Mouse (Mus musculus) kidney, adult 2 months (tissue): Measurements from ENCODE around the gene Med22. TPM values are rescaled to one million over a fixed set of nuclear protein-coding genes. Genes with fewer than 3 reads are reported as not detected.

Experiments used
- DNase-seq: peaks from one replicate; pipeline ENCODE4 v3.0.0; 2021
- H3K27ac ChIP-seq: fragments of 200-500 bp; 2 replicates; pipeline ENCODE4 v1.5.1; 2012; ENCODE audit warnings: low read depth, low read length, control low read depth, inconsistent platforms; ENCODE audit not compliant: insufficient read depth
- H3K27me3 ChIP-seq: fragments of 200-500 bp; replicated peaks from 2 replicates; pipeline ENCODE4 v1.6.1; 2012; ENCODE audit warnings: mild to moderate bottlenecking, moderate library complexity, low read length, inconsistent platforms; ENCODE audit not compliant: control insufficient read depth, insufficient read depth
- H3K36me3 ChIP-seq: fragments of 200-500 bp; 2 replicates; pipeline ENCODE4 v1.6.1; 2012; ENCODE audit warnings: mild to moderate bottlenecking, moderate library complexity, low read length, inconsistent platforms; ENCODE audit not compliant: control insufficient read depth, insufficient read depth
- H3K4me1 ChIP-seq: fragments of 200-500 bp; 2 replicates; pipeline ENCODE4 v1.6.1; 2011; ENCODE audit warnings: low read length; ENCODE audit not compliant: control insufficient read depth, insufficient read depth
- H3K4me3 ChIP-seq: fragments of 200-500 bp; 2 replicates; pipeline ENCODE4 v1.5.1; 2011; ENCODE audit warnings: mild to moderate bottlenecking, low read depth, low read length, control low read depth; ENCODE audit not compliant: insufficient read depth
- CTCF ChIP-seq: fragments of 200-500 bp; conservative IDR thresholded peaks from 2 replicates; pipeline ENCODE4 v1.5.1; 2011; ENCODE audit warnings: low read depth, mild to moderate bottlenecking, control low read depth, low read length, moderate library complexity, mixed read lengths; ENCODE audit not compliant: insufficient read depth, insufficient read length
- POLR2A ChIP-seq: fragments of 200-500 bp; IDR thresholded peaks from one replicate; pipeline ENCODE4 v1.6.1; 2011; ENCODE audit warnings: low read depth, low read length, control low read depth
- WGBS: fragments of 180-500 bp; shearing (Covaris S2); methylation state at CpG from one replicate; pipeline ENCODE4 v1.1.7; 2018; 5-methylcytosine and 5-hydroxymethylcytosine counted together
- polyA plus RNA-seq: library from polyadenylated mRNA; depleted of rRNA; stranded (reverse); fragments of >200 nt; gene quantifications from 2 replicates; pipeline ENCODE4 v1.2.3, GENCODE M21; 2012

The Med22 gene
- polyA plus RNA-seq, 1 experiment, result 39.5 TPM

- peak within 1 kb of the TSS; percentile 78 for H3K4me3 ChIP-seq
- TF ChIP-seq POLR2A (peak; percentile 6), CTCF (no peak)
- H3K27me3 ChIP-seq, result no peaks in the 10 kb centered on the region
- H3K4me1 ChIP-seq, result peaks cover 20% of the 10 kb centered on the region
- WGBS, result 1% methylated on average over 47 of the region's 47 CpGs
- peak within 1 kb of the TSS; percentile 70 for H3K27ac ChIP-seq
- peaks cover 4% of the 10 kb centered on the region; the same call in 1 of the 2 replicates for H3K36me3 ChIP-seq
- DNase-seq, result peak; percentile 89
Measured at GRCm38 (mm10) chr2:26915927-26916728, 5.7 kb upstream of the Med22 start, which contains the start of the genes Surf2 and Surf1. Gene Surf2 (plus strand): TSS chr2:26916367. Gene Surf1 (minus strand): TSS chr2:26916530.

DNA sequence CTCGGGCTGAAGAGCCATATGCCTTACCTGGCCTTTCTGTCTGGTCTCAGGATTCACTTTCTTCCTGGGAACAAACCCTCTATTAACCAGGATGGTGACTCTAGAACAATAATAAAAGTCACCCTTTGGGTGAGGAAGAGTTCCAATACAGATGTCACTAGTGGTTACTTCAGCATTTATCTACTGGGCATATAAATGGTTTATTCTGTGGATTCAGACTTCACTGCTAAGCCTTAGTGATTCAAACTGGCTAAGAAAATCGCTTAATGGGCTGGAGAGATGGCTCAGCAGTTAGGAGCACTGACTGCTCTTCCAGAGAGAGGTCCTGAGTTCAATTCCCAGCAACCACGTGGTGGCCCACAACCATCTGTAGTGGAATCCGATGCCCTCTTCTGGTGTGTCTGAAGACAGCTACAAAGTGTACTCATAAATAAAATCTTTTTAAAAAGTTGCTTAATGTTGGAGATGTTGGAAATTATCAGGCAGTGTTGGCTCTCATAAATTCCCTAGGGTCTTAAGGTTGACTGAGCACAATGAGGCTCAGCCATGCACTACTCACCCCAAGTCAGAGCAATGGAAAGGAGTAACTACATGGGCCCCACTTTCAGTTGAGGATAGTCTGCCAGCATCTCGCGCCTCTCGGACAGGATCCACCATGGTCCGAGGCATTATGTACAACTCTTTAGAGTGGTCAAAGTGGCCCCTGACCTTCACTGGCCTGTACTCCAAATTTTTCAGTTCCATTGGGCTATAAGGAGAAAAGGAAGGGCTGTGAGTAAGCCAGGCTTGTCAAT lies 3.9 kb upstream of the Med22 start:
- no peak for DNase-seq
- Histone ChIP-seq H3K36me3 (peaks cover 4% of the 10 kb centered on the region; the same call in 1 of the 2 replicates), H3K27ac (no peak overlapping the region), H3K4me3 (no peak overlapping the region), H3K4me1 (peaks cover 12% of the 10 kb centered on the region), H3K27me3 (no peaks in the 10 kb centered on the region)
- 63% methylated on average over 8 of the region's 8 CpGs for WGBS
- TF ChIP-seq CTCF (no peak), POLR2A (no peak)

- Histone ChIP-seq H3K36me3 (peaks cover 4% of the 10 kb centered on the region; the same call in 1 of the 2 replicates), H3K4me1 (peaks cover 14% of the 10 kb centered on the region), H3K27me3 (no peaks in the 10 kb centered on the region), H3K4me3 (no peak overlapping the region), H3K27ac (no peak overlapping the region)
- TF ChIP-seq POLR2A (no peak), CTCF (no peak)
- no peak for DNase-seq
- WGBS, result 81% methylated on average over 17 of the region's 17 CpGs
Measured at GRCm38 (mm10) chr2:26913416-26914147, 3.1 kb upstream of the Med22 start.

GRCm38 (mm10) chr2:26912253-26912770 lies 1.8 kb upstream of the Med22 start:
- H3K36me3 ChIP-seq, result peaks cover 4% of the 10 kb centered on the region; the same call in 1 of the 2 replicates
- H3K4me1 ChIP-seq, result peaks cover 14% of the 10 kb centered on the region
- no peak for DNase-seq
- WGBS, result 46% methylated on average over 5 of the region's 5 CpGs
- TF ChIP-seq CTCF, result no peak
- peak overlapping the region; percentile 96; the same call in 1 of the 2 replicates for H3K4me3 ChIP-seq
- no peak overlapping the region for H3K27ac ChIP-seq
- no peaks in the 10 kb centered on the region for H3K27me3 ChIP-seq

DNA sequence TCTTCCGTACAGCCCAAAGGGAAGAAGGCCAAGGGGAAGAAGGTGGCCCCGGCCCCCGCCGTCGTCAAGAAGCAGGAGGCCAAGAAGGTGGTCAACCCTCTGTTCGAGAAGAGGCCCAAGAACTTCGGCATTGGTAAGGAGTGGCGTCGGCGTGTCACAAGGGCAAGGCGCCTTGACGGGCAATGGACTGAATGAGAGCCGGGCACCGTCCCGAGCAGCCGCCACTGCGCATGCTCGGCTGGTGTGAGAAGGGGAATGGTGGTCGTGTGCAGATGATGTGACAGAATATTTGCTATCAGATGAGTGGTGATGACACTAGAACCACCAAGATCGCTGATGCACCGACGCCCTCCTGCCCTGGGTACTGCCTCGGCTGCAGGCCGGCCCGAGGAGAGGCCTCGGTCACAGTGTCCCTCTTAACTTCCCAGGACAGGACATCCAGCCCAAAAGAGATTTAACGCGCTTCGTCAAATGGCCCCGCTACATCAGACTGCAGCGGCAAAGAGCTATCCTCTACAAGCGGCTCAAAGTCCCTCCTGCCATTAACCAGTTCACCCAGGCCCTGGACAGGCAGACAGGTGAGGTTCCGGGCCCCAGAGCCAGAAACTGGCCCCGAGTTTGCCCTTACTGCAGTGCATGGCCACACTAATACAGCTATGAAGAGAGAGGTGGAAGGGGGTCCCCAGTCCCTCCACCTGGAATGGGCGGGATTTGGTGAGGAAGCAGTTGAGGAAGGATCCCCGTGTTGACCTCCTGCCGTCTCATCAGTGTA lies 703 bp upstream of the Med22 start:
- peak overlapping the region; percentile 78 for H3K27ac ChIP-seq
- H3K36me3 ChIP-seq, result peaks cover 4% of the 10 kb centered on the region; the same call in 1 of the 2 replicates
- peak overlapping the region; percentile 96 for H3K4me3 ChIP-seq
- peaks cover 10% of the 10 kb centered on the region; the same call in 1 of the 2 replicates for H3K4me1 ChIP-seq
- H3K27me3 ChIP-seq, result no peaks in the 10 kb centered on the region
- no peak for DNase-seq
- WGBS, result under 1% methylated on average over 37 of the region's 37 CpGs
- TF ChIP-seq POLR2A (no peak), CTCF (no peak)

GRCm38 (mm10) chr2:26909387-26909784 lies 1.1 kb downstream of the Med22 start:
- peaks cover 4% of the 10 kb centered on the region; the same call in 1 of the 2 replicates for H3K36me3 ChIP-seq
- H3K4me1 ChIP-seq, result peaks cover 6% of the 10 kb centered on the region; the same call in 1 of the 2 replicates
- H3K4me3 ChIP-seq, result peak overlapping the region; percentile 82
- DNase-seq, result no peak
- TF ChIP-seq POLR2A, result no peak
- no peak for TF ChIP-seq CTCF
- H3K27ac ChIP-seq, result peak overlapping the region; percentile 77
- H3K27me3 ChIP-seq, result no peaks in the 10 kb centered on the region
